Mouse (Mus musculus) embryonic facial prominence, embryonic 15.5 days (tissue): ENCODE measurements at regions not wholly inside any gene's neighbourhood (a gene's known extent, or its start where the extent isn't known, plus 50 kb on each side); places are given as distances from the start of the nearest gene placed in this dataset.

Experiments used
- ATAC-seq: fragments of 200-750 bp; cut with Nextera tagmentation; 2 replicates; pipeline ENCODE4 v1.8.0; 2017; ENCODE audit warnings: low read depth, moderate TSS enrichment; ENCODE audit not compliant: insufficient number of reproducible peaks, low FRiP score, low TSS enrichment
- H3K27ac ChIP-seq: fragments of 300-500 bp; sonication (generic); replicated peaks from 2 replicates; pipeline ENCODE4 v1.5.1; 2015; ENCODE audit warnings: mild to moderate bottlenecking, inconsistent platforms
- H3K27me3 ChIP-seq: fragments of 300-500 bp; sonication (generic); 2 replicates; pipeline ENCODE4 v1.6.1; 2015; ENCODE audit warnings: inconsistent platforms
- H3K36me3 ChIP-seq: fragments of 300-500 bp; sonication (generic); 2 replicates; pipeline ENCODE4 v1.6.1; 2015; ENCODE audit warnings: mild to moderate bottlenecking, inconsistent platforms
- H3K4me1 ChIP-seq: fragments of 300-500 bp; sonication (generic); 2 replicates; pipeline ENCODE4 v1.6.1; 2015; ENCODE audit warnings: inconsistent platforms
- H3K4me2 ChIP-seq: fragments of 300-500 bp; sonication (generic); replicated peaks from 2 replicates; pipeline ENCODE4 v1.6.1; 2015; ENCODE audit warnings: mild to moderate bottlenecking, inconsistent platforms
- H3K4me3 ChIP-seq: fragments of 300-500 bp; sonication (generic); replicated peaks from 2 replicates; pipeline ENCODE4 v1.5.1; 2015; ENCODE audit warnings: mild to moderate bottlenecking, inconsistent platforms
- H3K9ac ChIP-seq: fragments of 300-500 bp; sonication (generic); 2 replicates; pipeline ENCODE4 v1.6.1; 2015; ENCODE audit warnings: inconsistent platforms
- H3K9me3 ChIP-seq: fragments of 300-500 bp; sonication (generic); replicated peaks from 2 replicates; pipeline ENCODE4 v1.6.1; 2016; ENCODE audit warnings: inconsistent platforms
- WGBS: fragments of 180-500 bp; shearing (Covaris S2); methylation state at CpG from one replicate; pipeline ENCODE4 v1.1.7; 2015; 5-methylcytosine and 5-hydroxymethylcytosine counted together

DNA sequence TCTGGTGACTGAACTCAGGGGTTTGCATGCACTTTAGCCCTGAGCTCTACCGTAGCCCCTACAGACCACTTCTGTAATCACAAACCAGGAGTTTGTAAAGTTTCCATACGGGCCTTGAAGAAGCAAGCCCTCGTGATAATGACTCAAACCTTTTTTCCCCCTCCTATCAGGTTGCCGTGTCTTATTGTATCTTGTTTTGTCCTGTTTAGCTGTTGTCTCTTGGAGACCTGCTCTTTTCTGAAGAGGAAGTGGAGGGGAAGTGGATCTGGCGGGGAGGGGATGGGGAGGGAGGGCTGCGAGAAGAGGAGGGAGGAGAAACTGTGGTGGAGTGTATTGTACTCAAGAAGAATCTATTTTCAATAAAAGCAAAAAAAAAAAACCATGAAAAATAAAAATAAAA, 87.0 kb downstream of the Fam43a start:
- 61% methylated on average over 6 of the region's 6 CpGs for WGBS
- no peak overlapping the region for H3K4me3 ChIP-seq
- ATAC-seq = no peak
- H3K9ac ChIP-seq = no peak overlapping the region
- no peaks in the 10 kb centered on the region for H3K36me3 ChIP-seq
- no peaks in the 10 kb centered on the region for H3K4me1 ChIP-seq
- H3K4me2 ChIP-seq = no peak overlapping the region
- H3K27ac ChIP-seq = no peak overlapping the region
- H3K9me3 ChIP-seq = no peaks in the 10 kb centered on the region
- H3K27me3 ChIP-seq = no peaks in the 10 kb centered on the region

DNA sequence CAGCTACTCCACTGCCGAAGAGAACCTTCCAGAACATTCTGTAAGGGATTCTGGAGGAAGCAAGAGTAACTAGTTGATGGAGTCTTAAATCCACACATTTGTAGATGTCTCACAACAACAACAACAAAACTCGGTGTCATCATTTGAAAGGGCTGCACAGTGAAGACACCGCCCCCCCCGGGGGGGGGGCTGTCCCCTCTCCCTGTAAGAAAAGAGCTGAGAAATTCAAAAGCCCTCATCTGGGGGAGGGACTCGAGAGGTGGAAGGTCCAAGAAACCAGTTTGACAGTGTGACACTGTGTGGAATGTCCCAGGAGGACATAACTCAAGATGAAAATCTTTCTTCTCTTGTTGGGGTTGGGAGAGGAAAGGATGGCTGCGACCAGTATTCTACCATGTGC, 87.7 kb downstream of the Fam43a start:
- Histone ChIP-seq H3K4me2 (no peak overlapping the region), H3K27me3 (no peaks in the 10 kb centered on the region), H3K36me3 (no peaks in the 10 kb centered on the region), H3K27ac (no peak overlapping the region), H3K4me3 (no peak overlapping the region), H3K9me3 (no peaks in the 10 kb centered on the region), H3K9ac (no peak overlapping the region), H3K4me1 (0 out of 2 replicates have a peak, but pooled peaks cover 4% of the 10 kb centered on the region)
- ATAC-seq = no peak
- WGBS = 87% methylated on average over 6 of the region's 6 CpGs

DNA sequence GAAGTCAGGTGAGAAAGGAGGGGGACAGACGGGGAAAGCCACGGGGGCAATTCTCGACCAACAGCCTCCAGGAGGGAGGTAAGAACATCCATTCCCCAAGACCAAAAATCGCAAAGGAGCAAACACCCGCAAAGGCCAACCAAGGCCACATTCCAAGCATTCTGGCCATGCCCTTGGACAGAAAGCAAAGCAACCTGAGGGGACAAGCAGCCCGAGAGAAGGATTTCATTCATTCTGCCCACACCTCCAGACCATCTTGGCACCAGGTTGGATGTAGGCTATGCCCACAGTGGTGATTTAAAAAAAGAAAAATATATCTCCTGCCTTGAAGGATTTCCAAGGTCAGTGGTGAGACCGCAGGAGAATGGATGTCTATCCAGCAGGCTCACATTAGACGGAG, 88.2 kb downstream of the Fam43a start:
- Histone ChIP-seq H3K27me3 (no peaks in the 10 kb centered on the region), H3K27ac (no peak overlapping the region), H3K9me3 (no peaks in the 10 kb centered on the region), H3K36me3 (no peaks in the 10 kb centered on the region), H3K4me2 (no peak overlapping the region), H3K4me3 (no peak overlapping the region), H3K4me1 (0 out of 2 replicates have a peak, but pooled peaks cover 9% of the 10 kb centered on the region), H3K9ac (no peak overlapping the region)
- no peak for ATAC-seq
- 78% methylated on average over 8 of the region's 8 CpGs for WGBS

DNA sequence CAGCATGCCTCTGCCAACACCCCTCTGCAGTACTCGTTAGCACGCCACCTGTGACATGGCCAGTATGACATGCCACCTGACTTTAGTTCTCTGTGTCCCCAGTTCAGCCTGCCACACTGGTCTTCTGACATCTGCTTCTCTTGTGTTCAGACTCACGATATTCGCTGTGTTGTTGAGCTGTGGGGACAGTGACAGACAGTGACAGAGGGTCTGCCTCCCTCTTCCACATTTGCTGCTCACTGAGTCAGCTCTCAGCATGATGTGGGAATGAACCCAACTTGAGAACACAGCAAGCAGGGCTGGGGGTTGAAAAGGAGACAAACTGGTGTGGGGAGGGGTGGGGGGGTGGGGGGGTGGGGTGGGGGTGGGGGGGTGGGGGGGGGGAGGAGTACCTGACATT, 91.0 kb downstream of the Fam43a start:
- no peak overlapping the region for H3K4me3 ChIP-seq
- 70% methylated on average over 4 of the region's 4 CpGs for WGBS
- no peak overlapping the region for H3K27ac ChIP-seq
- no peaks in the 10 kb centered on the region for H3K27me3 ChIP-seq
- no peaks in the 10 kb centered on the region for H3K9me3 ChIP-seq
- H3K36me3 ChIP-seq = no peaks in the 10 kb centered on the region
- peaks cover 13% of the 10 kb centered on the region; the same call in 1 of the 2 replicates for H3K4me1 ChIP-seq
- no peak overlapping the region for H3K4me2 ChIP-seq
- H3K9ac ChIP-seq = no peak overlapping the region
- ATAC-seq = no peak

- no peaks in the 10 kb centered on the region for H3K27me3 ChIP-seq
- H3K4me2 ChIP-seq = no peak overlapping the region
- H3K27ac ChIP-seq = no peak overlapping the region
- H3K9me3 ChIP-seq = no peaks in the 10 kb centered on the region
- ATAC-seq = no peak
- WGBS = 76% methylated on average over 15 of the region's 15 CpGs
- H3K4me3 ChIP-seq = no peak overlapping the region
- H3K4me1 ChIP-seq = peaks cover 13% of the 10 kb centered on the region; the same call in 1 of the 2 replicates
- no peaks in the 10 kb centered on the region for H3K36me3 ChIP-seq
- no peak overlapping the region for H3K9ac ChIP-seq
Measured at GRCm38 (mm10) chr16:30691964-30692363, 92.4 kb downstream of the Fam43a start.

DNA sequence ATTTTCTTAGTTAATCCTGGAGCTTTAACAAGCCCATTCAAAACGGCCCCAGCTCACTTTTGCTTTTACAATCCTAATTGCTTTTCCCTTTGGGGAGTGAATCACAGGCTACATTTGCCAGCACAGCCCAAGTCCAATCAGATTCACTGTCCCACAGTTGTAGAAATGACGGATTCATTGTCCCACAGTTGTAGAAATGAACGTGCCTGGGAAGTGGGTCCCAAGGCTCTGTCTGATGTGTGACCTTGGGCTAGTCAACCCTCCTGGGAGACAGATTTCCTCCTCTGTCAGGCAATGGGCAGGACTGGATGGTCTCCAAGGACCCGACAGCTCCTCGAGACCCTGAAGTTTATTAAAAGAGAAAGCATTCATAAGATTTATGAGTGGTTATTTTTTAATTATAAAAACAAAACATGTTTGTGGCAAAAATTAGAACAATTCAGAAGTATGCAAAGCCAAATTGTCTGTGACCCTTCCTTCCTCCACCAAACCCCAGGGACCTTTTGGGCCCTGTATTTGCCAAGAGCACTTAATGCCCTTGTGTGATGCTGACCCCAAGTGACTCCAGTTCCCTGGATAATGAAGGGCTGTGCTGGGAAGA, 93.1 kb downstream of the Fam43a start:
- Histone ChIP-seq H3K27me3 (no peaks in the 10 kb centered on the region), H3K4me1 (peaks cover 13% of the 10 kb centered on the region; the same call in 1 of the 2 replicates), H3K4me2 (no peak overlapping the region), H3K4me3 (no peak overlapping the region), H3K36me3 (no peaks in the 10 kb centered on the region), H3K9ac (no peak overlapping the region), H3K27ac (no peak overlapping the region), H3K9me3 (no peaks in the 10 kb centered on the region)
- 41% methylated on average over 5 of the region's 5 CpGs for WGBS
- no peak for ATAC-seq

- H3K27ac ChIP-seq = no peak overlapping the region
- 55% methylated on average over 3 of the region's 3 CpGs for WGBS
- peaks cover 13% of the 10 kb centered on the region; the same call in 1 of the 2 replicates for H3K4me1 ChIP-seq
- H3K27me3 ChIP-seq = no peaks in the 10 kb centered on the region
- no peaks in the 10 kb centered on the region for H3K36me3 ChIP-seq
- no peak overlapping the region for H3K9ac ChIP-seq
- no peak overlapping the region for H3K4me3 ChIP-seq
- no peak overlapping the region for H3K4me2 ChIP-seq
- ATAC-seq = no peak
- no peaks in the 10 kb centered on the region for H3K9me3 ChIP-seq
Measured at GRCm38 (mm10) chr16:30693206-30693605, 93.7 kb downstream of the Fam43a start.

DNA sequence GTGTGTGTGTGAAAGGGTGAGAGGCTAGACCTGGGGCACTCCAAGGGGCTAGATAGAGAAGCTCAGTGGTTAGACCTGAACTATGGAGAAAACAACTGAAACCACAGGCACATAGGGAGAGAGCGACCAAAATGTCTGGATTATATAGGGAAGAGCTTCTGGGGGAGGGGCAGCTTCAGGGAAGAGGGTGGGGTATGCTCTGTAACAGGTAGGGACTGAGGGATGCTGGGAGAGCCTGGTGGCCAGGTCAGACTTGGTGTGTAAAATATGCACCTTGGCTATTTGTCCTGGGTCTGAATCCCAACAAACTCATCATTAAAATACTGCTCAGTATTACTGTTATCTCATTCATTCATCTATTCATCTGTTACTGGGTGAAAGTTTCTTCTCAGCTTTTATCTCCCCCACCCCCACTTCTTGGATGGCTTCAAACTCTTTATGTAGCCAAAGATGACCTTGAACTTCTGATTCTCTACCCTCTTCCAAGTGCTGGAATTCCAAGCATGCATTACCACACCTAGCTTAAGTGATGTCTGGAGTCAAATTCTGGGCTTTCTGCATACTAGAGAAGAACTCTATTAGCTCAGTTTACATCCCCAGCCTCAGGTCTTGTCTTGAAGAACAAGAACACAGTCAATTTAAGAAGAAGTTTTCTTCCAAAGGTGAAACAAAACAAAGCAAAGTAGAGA, 94.5 kb downstream of the Fam43a start:
- Histone ChIP-seq H3K27ac (no peak overlapping the region), H3K4me2 (no peak overlapping the region), H3K9me3 (no peaks in the 10 kb centered on the region), H3K4me3 (no peak overlapping the region), H3K9ac (no peak overlapping the region), H3K36me3 (no peaks in the 10 kb centered on the region), H3K27me3 (no peaks in the 10 kb centered on the region), H3K4me1 (peaks cover 13% of the 10 kb centered on the region; the same call in 1 of the 2 replicates)
- WGBS = 77% methylated on average over 1 of the region's 1 CpGs
- ATAC-seq = no peak

- Histone ChIP-seq H3K4me1 (peaks cover 13% of the 10 kb centered on the region; the same call in 1 of the 2 replicates), H3K36me3 (no peaks in the 10 kb centered on the region), H3K4me2 (no peak overlapping the region), H3K4me3 (no peak overlapping the region), H3K9me3 (no peaks in the 10 kb centered on the region), H3K9ac (no peak overlapping the region), H3K27ac (no peak overlapping the region), H3K27me3 (no peaks in the 10 kb centered on the region)
- ATAC-seq = no peak
- WGBS = 72% methylated on average over 8 of the region's 8 CpGs
Measured at GRCm38 (mm10) chr16:30695691-30696090, 96.2 kb downstream of the Fam43a start.

GRCm38 (mm10) chr16:30697209-30697608, 97.7 kb downstream of the Fam43a start:
- Histone ChIP-seq H3K27ac (no peak overlapping the region), H3K4me3 (no peak overlapping the region), H3K9ac (no peak overlapping the region), H3K4me2 (no peak overlapping the region), H3K4me1 (peaks cover 9% of the 10 kb centered on the region; the same call in 1 of the 2 replicates), H3K36me3 (no peaks in the 10 kb centered on the region), H3K9me3 (no peaks in the 10 kb centered on the region), H3K27me3 (no peaks in the 10 kb centered on the region)
- no peak for ATAC-seq
- WGBS = 82% methylated on average over 4 of the region's 4 CpGs

DNA sequence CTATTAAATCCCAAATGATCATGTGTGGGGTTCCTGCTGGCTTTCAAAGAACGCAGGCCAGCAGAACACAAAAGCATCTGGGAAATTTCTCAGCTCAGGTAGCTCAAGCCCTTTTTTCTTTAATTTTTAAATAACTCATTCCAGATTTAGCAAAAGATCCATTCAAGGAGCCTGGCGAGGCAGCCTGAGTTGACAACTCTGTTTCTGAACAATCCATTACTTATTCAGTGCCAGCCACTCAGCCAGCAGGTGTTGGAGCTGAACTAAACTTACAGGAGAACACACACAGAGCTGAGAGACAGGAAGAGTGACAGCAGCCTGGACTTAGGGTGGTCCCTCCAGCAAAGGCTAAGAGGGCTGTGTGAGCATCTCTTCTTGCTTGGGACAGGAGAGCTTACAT, 98.3 kb downstream of the Fam43a start:
- Histone ChIP-seq H3K4me2 (no peak overlapping the region), H3K36me3 (no peaks in the 10 kb centered on the region), H3K9me3 (no peaks in the 10 kb centered on the region), H3K27ac (no peak overlapping the region), H3K9ac (no peak overlapping the region), H3K4me3 (no peak overlapping the region), H3K27me3 (no peaks in the 10 kb centered on the region), H3K4me1 (peaks cover 3% of the 10 kb centered on the region; the same call in 1 of the 2 replicates)
- WGBS = 47% methylated on average over 2 of the region's 2 CpGs
- no peak for ATAC-seq

GRCm38 (mm10) chr16:30703831-30704230, 104.3 kb downstream of the Fam43a start:
- Histone ChIP-seq H3K27ac (no peak overlapping the region), H3K36me3 (no peaks in the 10 kb centered on the region), H3K27me3 (no peaks in the 10 kb centered on the region), H3K9ac (no peak overlapping the region), H3K4me2 (no peak overlapping the region), H3K4me1 (no peaks in the 10 kb centered on the region), H3K4me3 (no peak overlapping the region), H3K9me3 (no peaks in the 10 kb centered on the region)
- no peak for ATAC-seq
- 87% methylated on average over 8 of the region's 8 CpGs for WGBS
